Mouse (Mus musculus): ENCODE data around the gene 1810024B03Rik.

GRCm38 (mm10) chr2:127206916-127207315 is 1.2 kb downstream of the 1810024B03Rik start:
- TF ChIP-seq ZNF384 (IDR thresholded peaks at IDR 0.05; ENCODE audit: low read depth, low read length) (no peak), CHD2 (IDR thresholded peaks at IDR 0.05; ENCODE audit: low read depth, low read length) (no peak), MAFK (IDR thresholded peaks at IDR 0.05; ENCODE audit: insufficient read depth, low read depth, low read length) (no peak)

All from ES-E14 (cell line).